Mouse (Mus musculus) G1E (cell line): ENCODE measurements around the gene Arhgef10l.

ENCODE experiments used
- CTCF ChIP-seq: IDR thresholded peaks from 2 replicates; pipeline ENCODE4 v1.5.1; 2012; ENCODE audit warnings: low read depth, low read length, inconsistent platforms, mixed read lengths
- GATA1 ChIP-seq: IDR thresholded peaks from 2 replicates; pipeline ENCODE4 v1.6.1; 2012; ENCODE audit warnings: borderline replicate concordance, low read length, inconsistent platforms, mixed read lengths
- GATA2 ChIP-seq: IDR thresholded peaks from 2 replicates; pipeline ENCODE4 v1.6.1; 2012; ENCODE audit warnings: low read depth, low read length, inconsistent platforms, borderline replicate concordance
- POLR2AphosphoS5 ChIP-seq: IDR thresholded peaks from 2 replicates; pipeline ENCODE4 v1.6.1; 2012; ENCODE audit warnings: low read depth, low read length, inconsistent platforms; ENCODE audit not compliant: insufficient replicate concordance
- TAL1 ChIP-seq: conservative IDR thresholded peaks from 2 replicates; pipeline ENCODE4 v1.6.1; 2012; ENCODE audit warnings: low read depth, low read length, inconsistent platforms, mixed read lengths

DNA sequence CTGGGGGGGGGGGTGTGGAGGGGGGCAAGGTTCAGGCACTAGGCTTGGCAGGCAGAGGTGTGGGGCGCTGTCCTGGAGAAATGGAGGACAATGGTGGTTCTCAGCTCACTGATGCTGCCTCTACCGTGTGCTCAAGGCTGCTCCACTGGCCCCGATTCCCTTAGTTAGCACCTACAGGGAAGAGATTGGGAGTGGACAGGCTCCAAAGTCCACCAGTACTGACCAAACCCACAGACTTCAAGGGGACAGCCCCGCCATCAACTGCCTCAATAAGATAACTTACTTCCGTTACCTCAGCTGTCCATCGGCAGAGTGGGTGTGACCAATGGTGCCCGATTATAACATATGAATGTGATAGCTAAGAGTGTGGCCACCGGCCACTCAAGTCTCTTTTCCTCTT lies 61.3 kb downstream of the Arhgef10l start:
- TF ChIP-seq CTCF (no peak), GATA1 (no peak), GATA2 (no peak), TAL1 (no peak), POLR2AphosphoS5 (no peak)
